Mouse (Mus musculus) erythroblast, embryonic 14.5 days (primary cell): ENCODE measurements at regions not wholly inside any gene's neighbourhood (a gene's known extent, or its start where the extent isn't known, plus 50 kb on each side); places are given as distances from the start of the nearest gene placed in this dataset.

Source experiments
- GATA1 ChIP-seq: IDR thresholded peaks from 2 replicates; pipeline ENCODE4 v1.6.1; 2012; ENCODE audit warnings: low read length, inconsistent platforms, mixed read lengths
- TAL1 ChIP-seq: IDR thresholded peaks from 3 replicates; pipeline ENCODE4 v1.6.1; 2012; ENCODE audit warnings: low read length, inconsistent platforms, mixed read lengths

DNA sequence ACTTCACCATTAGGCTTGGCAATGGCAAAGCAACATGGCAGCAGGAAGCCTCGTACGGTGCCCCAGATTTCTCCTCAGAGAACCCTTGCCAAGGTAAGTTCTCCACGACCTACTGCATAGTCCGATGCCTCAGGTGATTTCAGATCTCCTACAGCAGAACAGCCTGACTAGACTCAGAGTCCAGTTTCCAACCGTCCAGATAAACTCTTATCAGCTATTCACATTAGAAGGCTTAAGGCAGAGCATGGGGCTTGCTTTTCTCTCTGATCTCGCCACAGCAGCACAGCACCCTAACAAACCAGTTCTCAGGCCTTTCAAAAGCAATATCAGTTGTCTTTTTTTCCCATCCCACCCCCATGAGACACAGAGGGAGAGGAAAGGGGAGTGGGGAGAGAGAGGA is 174.9 kb upstream of the Nfe2l3 start:
- no peak for TF ChIP-seq TAL1
- no peak for TF ChIP-seq GATA1
